Mouse (Mus musculus): ENCODE measurements at regions not wholly inside any gene's neighbourhood (a gene's known extent, or its start where the extent isn't known, plus 50 kb on each side); places are given as distances from the start of the nearest gene placed in this dataset.
A peak's percentile ranks its signal among the peaks of the same experiment; 100 is the strongest.

DNA sequence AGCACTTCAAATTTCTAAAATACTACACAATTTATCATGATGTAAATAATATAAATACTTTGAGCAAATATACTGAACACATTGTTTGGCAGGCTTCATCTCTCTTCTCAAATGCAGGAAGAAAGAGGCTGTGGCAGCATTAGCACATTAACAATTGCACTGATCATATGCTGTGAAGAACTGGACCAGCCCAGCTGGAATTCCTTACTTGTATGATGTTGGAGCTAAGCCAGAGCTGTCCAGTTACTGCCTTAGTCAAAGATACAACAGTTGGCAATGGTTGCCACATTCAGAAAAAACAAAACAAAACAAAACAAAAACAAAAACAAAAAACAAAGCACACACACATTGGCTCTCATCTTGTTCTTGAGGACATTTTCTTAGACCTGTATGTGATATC lies 369.0 kb downstream of the Bmper start:
- Histone ChIP-seq H3K4me1 (0 out of 2 replicates have a peak, but pooled peaks cover 3% of the 10 kb centered on the region), H3K9ac (no peak overlapping the region), H3K9me3 (no peaks in the 10 kb centered on the region), H3K27me3 (no peaks in the 10 kb centered on the region), H3K36me3 (no peaks in the 10 kb centered on the region), H3K4me2 (no peak overlapping the region), H3K27ac (no peak overlapping the region), H3K4me3 (no peak overlapping the region)
- peak; percentile 42; the same call in 1 of the 2 replicates for ATAC-seq (ENCODE audit: borderline replicate concordance, extremely low read depth, low FRiP score, low TSS enrichment)

DNA sequence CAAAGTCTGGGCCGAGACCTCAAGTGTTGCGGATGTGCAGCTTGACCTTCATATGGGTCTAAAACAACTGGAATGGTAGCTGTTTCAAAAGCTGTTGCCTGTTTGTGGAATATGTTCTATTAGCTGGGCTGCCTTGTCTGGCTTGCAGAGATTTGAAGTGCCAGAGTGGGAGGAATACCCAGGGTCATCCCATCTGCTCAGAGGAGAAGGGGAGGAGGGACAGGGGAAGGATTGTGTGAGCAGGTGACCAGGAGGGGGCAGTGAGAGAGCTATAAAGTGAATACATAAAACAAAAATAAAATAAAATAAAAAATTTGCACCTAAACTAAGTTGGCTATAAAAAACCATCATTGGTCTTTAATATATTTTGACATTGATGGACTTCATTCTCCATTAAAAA lies 377.7 kb downstream of the Bmper start:
- H3K4me2 ChIP-seq = no peak overlapping the region
- H3K27ac ChIP-seq = no peak overlapping the region
- no peaks in the 10 kb centered on the region for H3K4me1 ChIP-seq
- 94% methylated on average over 2 of the region's 2 CpGs for WGBS
- no peaks in the 10 kb centered on the region for H3K36me3 ChIP-seq
- no peak overlapping the region for H3K4me3 ChIP-seq
- no peaks in the 10 kb centered on the region for H3K9me3 ChIP-seq
- no peak overlapping the region for H3K9ac ChIP-seq
- no peak for ATAC-seq (ENCODE audit: borderline replicate concordance, extremely low read depth, low FRiP score, low TSS enrichment)
- no peaks in the 10 kb centered on the region for H3K27me3 ChIP-seq
